Comparison of ENCODE assay signal across 1 mouse cellular context in the genomic region with DNA sequence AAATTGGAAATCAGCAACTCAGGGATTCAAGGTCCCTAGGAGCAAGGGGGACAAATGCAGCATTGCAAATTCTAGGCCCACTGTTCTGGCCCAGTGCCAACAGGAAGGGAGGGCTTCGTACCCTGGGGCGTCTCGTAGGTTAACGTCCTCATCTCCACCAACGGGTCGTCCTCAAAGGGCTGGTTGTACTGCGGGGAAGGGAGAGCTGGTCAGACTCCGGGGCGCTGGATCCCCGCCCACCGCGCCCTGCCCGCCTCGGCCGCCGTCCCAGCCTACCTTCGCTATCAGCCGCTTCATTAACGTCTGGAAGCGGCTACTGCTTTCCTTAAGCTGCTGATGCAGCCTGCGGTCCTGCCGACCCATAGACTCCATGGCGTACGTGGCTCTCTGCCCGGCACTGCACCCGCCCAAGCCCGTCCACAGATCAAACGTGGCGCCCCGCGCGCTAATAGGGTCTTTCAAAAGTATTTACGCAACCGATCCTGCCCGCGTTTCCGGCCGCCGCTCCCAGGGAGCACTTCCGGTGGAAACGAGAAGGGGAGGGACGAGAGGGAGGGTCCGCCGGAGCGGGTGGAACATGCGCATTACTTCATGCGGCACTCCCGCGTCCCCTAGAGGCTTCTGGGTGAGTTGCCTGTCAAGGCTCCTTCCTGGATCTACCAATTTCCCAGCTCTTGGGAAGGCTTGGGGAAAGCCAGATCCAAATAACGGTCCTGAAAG.
TF ChIP-seq lines count a peak whose summit lies in the region.

Gene Hjurp, minus strand, starts transcription at position 536 of the 720 bp plus-strand sequence.
Gene Trpm8, plus strand, starts transcription at position 564 of the 720 bp plus-strand sequence.

TF ChIP-seq in MEL, 35 proteins besides CTCF, POLR2A, EP300 and RAD21 (continued from another document):
- TF ChIP-seq TAL1 (IDR thresholded peaks at IDR 0.05; ENCODE audit: low read length) (no peak), MAFK (IDR thresholded peaks at IDR 0.05; ENCODE audit: borderline replicate concordance, low read depth, low read length) (no peak), RCOR1 (IDR thresholded peaks at IDR 0.05; ENCODE audit: low read depth, low read length) (0 out of 2 replicates have a peak, but pooled peaks have one; percentile 3), ELF1 (IDR thresholded peaks at IDR 0.05; ENCODE audit: low read depth, low read length) (peak; percentile 94), USF1 (IDR thresholded peaks at IDR 0.05; ENCODE audit: low read depth, low read length) (no peak), TCF12 (IDR thresholded peaks at IDR 0.05; ENCODE audit: low read depth, low read length) (peak; percentile 63; the same call in 1 of the 2 replicates), NELFE (IDR thresholded peaks at IDR 0.05; ENCODE audit: low read depth, low read length) (peak; percentile 99), JUND (IDR thresholded peaks at IDR 0.05; ENCODE audit: low read depth, low read length) (no peak), GATA1 (IDR thresholded peaks at IDR 0.05; ENCODE audit: low read depth, low read length) (no peak), E2F4 (IDR thresholded peaks at IDR 0.05; ENCODE audit: borderline replicate concordance, low read depth, low read length) (peak; percentile 92), HCFC1 (IDR thresholded peaks at IDR 0.05; ENCODE audit: low read depth, low read length) (peak; percentile 89), ETS1 (IDR thresholded peaks at IDR 0.05; ENCODE audit: low read depth, low read length) (peak; percentile 42; the same call in 1 of the 2 replicates), BHLHE40 (IDR thresholded peaks at IDR 0.05; ENCODE audit: borderline replicate concordance, low read depth, low read length) (no peak), TBP (IDR thresholded peaks at IDR 0.05; ENCODE audit: low read depth, low read length) (no peak), MXI1 (IDR thresholded peaks at IDR 0.05; ENCODE audit: low read depth, low read length) (peak; percentile 90; the same call in 1 of the 2 replicates), MYC (IDR thresholded peaks at IDR 0.05; ENCODE audit: low read depth, low read length) (peak; percentile 78), POLR2AphosphoS2 (IDR thresholded peaks at IDR 0.05; ENCODE audit: low read length) (peak; percentile 90), KAT2A (conservative IDR thresholded peaks at IDR 0.05; ENCODE audit: low read depth, low read length) (no peak), MAZ (IDR thresholded peaks at IDR 0.05; ENCODE audit: low read depth, low read length) (peak; percentile 96), CHD1 (IDR thresholded peaks at IDR 0.05; ENCODE audit: low read depth, low read length) (peak; percentile 82; the same call in 1 of the 2 replicates), ZNF384 (IDR thresholded peaks at IDR 0.05; ENCODE audit: low read depth, low read length) (no peak), UBTF (IDR thresholded peaks at IDR 0.05; ENCODE audit: borderline replicate concordance, insufficient read depth, low read depth, low read length) (no peak)
